Mouse (Mus musculus) embryonic facial prominence, embryonic 12.5 days (tissue): Measurements from ENCODE around the gene Nxph3. TPM values are rescaled to one million over a fixed set of nuclear protein-coding genes. Genes with fewer than 3 reads are reported as not detected.

Experiments used
- polyA plus RNA-seq: library from polyadenylated mRNA; unstranded; fragments of >200 nt; fragmentation: Nextera tagmentation; extraction: Ambion mirVana; gene quantifications from 2 replicates; pipeline ENCODE4 v1.2.1, GENCODE M21; 2016

The Nxph3 gene
- polyA plus RNA-seq, 1 experiment from 2014 or later: 1.3 TPM

Other genes with a start within 250 kb of the Nxph3 start
- 77.8 and 82.1 TPM in 2 replicates for gene Kat7, start 204.3 kb downstream of the Nxph3 start, polyA plus RNA-seq
- 18.8 and 20.3 TPM in 2 replicates for gene Fam117a, start 177.6 kb downstream of the Nxph3 start, polyA plus RNA-seq
- gene Slc35b1, start 129.9 kb downstream of the Nxph3 start, polyA plus RNA-seq: 117 and 126 TPM in 2 replicates
- gene Spop, start 100.5 kb downstream of the Nxph3 start, polyA plus RNA-seq: 158 and 169 TPM in 2 replicates
- gene Ngfr, start 73.2 kb upstream of the Nxph3 start, polyA plus RNA-seq: 33.0 and 36.7 TPM in 2 replicates
- gene Phb, start 152.4 kb upstream of the Nxph3 start, polyA plus RNA-seq: 229 and 231 TPM in 2 replicates
- gene Zfp652, start 198.1 kb upstream of the Nxph3 start, polyA plus RNA-seq: 23.7 and 24.5 TPM in 2 replicates
- 2.0 and 2.1 TPM in 2 replicates for gene B130006D01Rik, start 209.0 kb upstream of the Nxph3 start, polyA plus RNA-seq